Mouse (Mus musculus) testis, postnatal 14 days (tissue): Measurements from ENCODE around the gene Tmem9.

Experiments
- DNase-seq: peaks from one replicate; pipeline ENCODE4 v3.0.0; 2021; ENCODE audit warnings: low spot score

Tmem9 gene

DNA sequence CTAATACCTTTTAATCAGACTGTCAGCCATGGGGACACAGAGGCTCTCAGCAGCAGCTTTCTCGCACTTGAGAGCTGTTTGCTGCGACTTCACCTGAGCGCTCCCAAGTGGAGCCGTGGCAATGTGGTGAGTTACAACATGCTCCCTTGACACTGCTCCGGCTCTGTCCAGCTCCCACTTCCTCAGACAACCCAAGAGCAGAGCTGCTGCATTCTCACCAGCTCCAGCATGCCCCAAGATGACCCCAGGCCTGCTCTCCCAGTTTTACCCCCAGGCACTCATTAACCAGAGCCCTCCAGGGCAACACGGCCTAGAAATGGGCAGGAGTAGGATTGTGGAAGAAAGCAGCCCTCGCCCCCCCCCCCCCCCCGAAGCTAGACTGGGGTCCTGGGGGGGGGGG is 23.7 kb downstream of the Tmem9 start:
- DNase-seq, result no peak

DNA sequence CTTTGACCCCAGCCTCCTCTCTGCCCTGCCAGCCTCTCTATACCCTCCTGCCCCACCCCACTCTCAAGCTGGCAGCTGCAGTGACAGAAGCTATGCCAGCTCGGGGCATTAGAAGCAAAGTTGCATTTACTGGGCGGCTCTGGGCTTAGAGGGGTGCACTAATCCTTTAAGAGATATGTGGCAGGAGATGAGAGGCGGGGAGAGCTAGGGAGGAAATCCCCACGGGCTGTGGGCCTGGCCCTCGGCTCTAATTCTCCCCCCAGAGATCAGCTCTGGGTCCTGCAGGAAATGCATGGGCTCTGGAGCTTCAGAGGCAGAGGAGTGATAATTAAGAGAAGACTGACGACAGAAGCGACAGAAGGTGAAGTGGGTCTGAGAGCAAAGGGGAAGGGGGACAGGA is 25.0 kb downstream of the Tmem9 start:
- DNase-seq, result no peak

DNA sequence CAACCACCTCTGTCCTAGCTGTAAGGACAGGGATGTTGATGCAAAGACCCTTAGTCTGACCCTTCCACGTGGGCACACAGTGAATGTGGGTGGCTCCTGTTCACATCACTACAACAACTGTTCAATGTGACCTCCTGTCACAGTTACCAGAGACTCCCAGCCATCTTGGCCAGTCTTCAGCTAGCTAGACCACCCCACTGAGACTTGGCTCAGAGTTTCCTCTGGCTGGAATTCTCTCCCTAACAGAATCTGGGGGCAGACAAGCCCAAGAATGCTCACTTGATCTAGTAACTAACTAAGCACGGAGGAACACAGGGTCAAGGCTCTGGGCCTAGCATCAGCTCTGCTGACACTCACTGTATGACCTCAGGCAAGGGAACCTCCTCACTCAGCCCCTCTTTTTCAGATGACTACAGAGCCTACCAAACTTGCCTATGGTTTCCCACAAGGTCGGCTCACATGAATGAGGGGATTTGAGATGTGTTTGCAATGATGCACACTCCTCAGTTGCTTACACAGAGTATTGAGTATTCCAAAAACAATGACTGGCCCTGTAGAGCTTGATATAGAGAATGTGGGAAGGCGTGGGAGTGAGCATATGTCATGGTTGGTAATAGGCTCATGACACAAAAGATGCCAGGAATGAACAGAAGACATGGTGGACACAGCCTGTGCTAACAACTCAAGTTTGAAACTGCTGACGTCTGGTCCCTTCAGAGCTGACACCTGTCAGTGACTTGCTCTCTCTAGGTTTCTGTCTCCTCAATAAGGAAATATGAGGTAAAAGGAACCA is 31.0 kb downstream of the Tmem9 start:
- no peak for DNase-seq

DNA sequence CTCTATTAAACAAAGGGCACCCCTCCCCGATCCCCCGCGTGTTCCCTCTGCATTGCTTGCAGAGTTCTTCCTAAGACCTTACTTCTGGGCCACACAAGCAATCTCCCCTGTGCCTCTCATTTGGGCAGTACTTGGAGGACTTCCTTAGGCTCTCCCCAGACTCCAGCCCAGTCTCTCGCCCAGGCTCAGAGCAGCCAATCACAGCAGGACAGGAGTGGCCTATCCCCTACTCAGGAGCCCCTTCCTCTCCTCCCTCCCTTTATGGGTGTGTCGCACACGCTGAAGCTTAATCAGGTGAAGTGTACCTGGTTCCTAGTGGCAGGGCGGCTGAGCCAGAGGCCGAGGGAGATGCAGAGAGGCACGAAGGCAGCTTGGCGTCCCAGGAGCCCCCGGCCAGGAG is 32.5 kb downstream of the Tmem9 start:
- DNase-seq, result no peak

DNA sequence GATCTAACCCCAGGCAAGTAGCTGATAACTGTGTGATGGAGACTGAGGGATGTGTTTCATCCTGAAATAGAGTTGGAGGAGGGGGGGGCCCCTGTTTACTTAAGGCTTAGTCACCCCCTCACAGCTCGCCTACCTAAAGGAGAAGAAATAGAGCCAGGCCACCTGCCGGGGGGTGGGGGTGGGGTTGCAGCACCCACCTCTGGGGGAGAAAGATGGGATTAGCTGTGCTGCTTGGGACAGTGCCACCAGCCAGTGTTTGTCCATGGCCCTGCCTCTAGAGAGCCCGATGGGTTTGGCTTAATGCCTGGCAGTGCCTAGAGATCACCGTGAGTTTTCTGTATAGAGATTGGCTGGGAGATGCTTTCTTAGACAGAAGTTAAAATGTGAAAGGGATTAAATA is 32.9 kb downstream of the Tmem9 start:
- DNase-seq, result no peak

DNA sequence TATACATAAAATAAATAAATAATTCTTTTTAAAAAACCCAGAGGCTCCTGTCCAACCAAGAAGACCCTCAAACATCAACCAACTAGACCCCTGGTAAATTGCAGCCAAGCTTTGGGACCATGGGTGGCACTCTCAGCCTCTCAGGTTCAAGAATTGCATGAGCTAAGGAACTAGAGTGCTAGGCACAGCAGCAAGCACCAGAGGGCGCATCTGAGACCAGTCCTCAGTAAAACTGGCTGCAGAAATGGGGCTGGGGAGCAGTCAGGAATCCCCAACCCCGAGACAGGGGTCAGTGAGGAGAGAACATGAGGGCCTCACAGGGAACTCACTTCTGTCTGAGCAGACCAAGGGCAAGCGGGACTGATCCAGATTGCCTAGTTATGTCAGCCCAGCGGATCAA is 37.8 kb downstream of the Tmem9 start:
- DNase-seq, result peak; percentile 26

DNA sequence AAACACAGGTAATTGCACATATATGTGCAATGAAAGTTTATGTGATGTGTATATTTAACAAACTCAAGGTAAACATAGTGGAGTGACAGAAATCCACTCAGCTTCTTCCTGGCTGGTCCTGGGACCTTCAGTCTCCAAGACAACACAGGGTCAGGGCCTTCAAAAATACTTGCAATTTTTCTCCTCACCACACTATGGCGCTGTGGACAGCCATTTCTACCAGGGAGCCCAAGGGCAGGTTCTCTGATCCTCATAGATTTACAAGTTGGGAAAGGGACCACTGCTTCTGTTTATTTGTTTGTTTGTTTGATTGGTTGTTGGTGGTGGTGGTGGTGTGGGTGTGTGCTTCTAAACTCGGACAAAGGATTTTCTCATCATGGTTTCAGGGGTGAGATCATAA is 39.5 kb downstream of the Tmem9 start:
- DNase-seq, result no peak

DNA sequence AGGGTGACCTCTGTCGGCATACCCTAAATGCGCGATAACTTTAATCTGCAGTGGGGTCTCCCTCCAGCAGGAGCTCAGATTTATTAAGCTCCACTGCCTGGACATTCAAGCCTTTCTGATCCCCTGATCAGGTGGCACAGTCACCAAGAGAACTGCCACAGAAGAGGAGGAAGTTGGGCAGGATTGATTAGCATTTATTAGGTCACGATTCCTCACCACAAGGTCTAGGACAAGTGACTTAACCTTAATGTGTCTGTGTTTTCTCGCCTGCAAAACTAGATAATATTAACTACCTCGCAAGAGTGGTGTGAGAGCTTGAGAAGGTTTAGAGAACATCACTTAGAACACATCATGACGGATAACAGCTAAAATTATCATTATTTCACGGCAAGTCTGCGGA is 39.9 kb downstream of the Tmem9 start:
- no peak for DNase-seq

DNA sequence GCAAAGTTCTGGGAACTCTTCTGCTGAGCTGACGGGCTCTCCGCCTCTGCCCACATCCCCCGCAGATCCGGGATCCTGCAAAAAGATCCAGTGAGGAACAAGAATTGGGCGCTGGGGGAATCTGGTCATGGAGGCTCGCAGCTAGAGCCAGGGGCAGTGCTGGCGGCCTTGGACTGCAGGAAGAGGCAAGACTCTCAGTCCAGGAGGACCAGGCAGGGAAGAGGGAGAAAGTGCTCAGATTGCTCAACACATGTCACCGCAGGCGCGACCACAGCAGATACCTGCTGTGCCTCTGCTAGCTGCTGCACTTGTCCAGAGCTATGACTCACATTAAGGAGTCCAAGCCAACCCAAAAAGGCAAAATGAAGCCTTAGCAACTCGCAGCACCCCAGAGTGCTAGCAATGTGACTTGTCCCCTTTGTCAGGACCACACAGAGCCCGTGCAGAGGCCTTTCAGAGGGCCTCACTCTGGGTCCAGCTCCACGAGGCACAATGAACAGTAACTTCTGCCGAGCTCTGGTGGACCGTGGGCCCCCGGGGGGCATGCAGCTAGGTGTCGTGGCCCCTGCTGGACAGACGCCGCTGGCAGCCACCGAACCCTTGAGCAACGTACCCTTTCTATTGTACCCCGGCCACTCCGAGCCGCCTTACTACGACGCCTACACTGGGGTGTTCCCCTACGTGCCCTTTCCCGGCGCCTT is 42.5 kb downstream of the Tmem9 start, which contains the start of gene Ascl5:
TSS of gene Ascl5 (plus strand) at position 493 of the 701 bp plus-strand sequence.
- no peak for DNase-seq

DNA sequence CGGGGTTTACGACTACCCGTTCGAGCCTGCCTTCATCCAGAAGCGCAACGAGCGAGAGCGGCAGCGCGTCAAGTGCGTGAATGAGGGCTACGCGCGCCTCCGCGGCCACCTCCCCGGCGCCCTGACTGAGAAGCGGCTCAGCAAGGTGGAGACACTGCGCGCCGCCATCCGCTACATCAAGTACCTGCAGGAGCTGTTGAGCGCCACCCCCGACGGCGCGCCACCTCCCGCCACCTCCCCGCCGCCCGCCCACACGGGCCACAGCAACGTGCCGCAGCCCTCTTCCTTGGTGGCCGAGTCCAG is 43.0 kb downstream of the Tmem9 start:
- DNase-seq, result peak; percentile 11

DNA sequence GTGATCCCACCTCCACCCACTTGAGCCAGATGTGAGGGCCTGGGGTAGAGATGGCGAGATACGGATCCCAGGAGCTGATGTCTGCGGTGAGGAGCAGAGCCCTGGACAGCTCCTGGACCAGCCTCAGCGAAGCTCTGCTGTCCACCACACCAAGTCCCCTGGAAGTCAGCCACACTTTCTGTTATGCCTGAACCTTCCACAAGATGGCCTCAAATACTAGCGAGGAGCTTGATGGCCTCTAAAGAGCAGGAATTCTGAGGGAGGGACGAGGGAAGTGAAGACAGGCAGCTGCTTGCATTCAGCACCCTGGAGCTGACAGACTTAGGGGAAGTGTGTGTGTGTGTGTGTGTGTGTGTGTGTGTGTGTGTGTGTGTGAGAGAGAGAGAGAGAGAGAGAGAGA is 43.5 kb downstream of the Tmem9 start:
- DNase-seq, result peak; percentile 70

DNA sequence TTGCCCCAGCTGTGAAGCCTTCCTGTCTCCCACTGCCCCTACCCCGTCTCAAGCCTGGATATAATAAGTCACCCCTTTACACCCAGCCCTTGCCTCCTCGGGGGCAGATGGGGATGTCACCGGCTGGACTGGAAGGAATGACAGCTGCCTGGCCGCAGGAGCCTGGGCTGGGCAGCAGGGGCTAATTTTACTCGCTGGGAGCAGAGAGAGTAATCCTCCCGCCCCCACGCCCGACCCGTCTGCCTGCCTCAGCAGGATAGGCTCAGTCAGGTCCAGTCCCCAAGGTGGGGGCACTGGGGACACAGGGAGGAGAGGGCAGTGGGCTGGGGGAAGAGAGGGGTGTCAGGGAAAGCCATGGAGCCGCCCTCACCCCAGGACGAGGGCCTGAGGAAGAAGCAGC is 44.6 kb downstream of the Tmem9 start, which contains the start of gene Cacna1s:
TSS of gene Cacna1s (plus strand) at position 204 of the 400 bp plus-strand sequence.
- DNase-seq, result no peak

DNA sequence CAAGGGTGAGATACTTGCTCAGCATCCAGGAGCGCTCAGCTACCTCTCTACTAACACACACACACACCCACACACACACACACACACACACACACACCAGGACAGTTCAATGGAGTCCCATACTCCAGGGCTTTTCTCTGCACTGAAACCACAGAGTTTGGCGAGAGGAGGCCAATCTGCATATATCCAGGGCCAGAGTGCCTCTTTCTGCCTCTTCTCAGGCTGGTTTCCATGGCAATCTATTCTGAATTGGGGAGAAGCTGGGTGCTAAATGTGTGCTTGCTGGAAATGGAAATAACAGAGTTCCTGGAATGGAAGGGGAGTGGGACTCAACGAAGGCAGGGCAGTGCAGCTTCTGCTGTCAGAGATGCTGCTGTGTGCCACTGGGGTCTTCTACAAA is 47.8 kb downstream of the Tmem9 start:
- no peak for DNase-seq

DNA sequence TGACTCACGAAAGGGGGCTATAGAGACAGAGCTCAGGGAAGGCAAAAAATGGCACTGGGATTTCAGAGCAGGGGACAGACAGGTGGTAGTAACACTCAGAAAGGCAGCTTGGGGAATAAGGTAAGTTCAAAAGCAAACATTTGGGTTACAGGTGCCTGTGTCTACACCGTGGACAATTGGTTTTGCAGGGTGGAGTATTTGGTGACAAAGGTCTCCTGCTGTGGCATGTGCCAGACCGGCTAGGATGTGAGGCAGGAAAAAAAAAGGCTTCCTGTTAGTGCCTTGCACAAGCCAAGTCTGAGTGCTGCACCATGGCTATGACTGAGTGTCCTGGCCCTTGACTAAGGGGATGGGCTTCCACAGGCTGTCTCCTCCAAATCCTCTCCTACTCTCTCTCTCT is 50.6 kb downstream of the Tmem9 start:
- DNase-seq, result no peak

DNA sequence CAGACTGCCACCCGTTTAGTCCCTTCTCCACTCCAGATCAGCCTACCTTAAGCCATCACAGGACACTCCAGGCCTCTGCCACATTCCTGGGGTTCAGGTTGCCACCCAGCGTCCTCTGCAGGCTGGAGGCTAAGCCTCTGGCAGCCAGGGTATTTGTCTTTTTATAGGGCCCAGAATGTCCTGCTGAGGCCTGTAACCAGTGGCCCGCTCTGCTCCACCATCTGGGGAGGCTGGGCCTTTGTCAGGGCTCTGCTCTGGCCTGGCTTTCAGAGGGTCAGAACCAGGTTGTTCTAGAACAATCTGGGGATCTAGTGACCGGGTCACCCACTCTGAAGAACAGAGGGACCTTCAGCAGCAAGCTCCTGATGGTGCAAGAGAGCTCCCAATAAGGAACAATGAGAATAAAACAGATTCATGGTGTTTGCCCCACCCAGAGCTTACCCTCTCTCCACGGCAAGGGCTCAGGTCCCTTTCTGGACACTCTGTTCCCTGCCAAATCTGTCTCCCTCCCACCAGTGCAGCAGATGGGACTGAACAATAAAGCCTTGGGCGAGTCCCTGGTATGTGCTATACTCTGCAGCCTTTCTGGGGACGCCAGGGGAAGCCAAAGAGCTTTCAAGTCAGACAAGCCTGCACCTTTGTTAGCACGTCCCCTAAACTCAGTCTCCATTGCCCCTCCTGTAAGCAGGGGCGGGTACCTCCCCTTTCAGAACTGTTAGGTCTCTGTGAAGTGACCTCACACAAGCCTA is 53.3 kb downstream of the Tmem9 start:
- peak; percentile 49 for DNase-seq

DNA sequence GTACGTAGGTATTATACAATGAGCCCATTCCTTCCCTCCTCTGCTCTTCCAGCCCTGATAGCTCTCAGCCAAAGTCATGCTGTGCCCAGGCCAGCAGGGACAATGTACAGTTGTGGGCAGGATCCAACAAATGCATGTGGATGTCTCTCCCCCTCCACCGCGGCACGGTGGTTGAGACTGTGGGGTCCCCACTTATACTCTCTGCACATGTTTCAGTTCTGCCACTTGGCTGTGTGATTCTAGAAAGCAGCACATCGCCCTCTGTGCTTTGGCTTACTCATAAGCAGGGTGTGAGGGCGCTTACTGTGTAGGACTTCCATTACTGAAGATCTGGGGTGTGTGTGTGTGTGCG is 53.8 kb downstream of the Tmem9 start:
- DNase-seq, result no peak

DNA sequence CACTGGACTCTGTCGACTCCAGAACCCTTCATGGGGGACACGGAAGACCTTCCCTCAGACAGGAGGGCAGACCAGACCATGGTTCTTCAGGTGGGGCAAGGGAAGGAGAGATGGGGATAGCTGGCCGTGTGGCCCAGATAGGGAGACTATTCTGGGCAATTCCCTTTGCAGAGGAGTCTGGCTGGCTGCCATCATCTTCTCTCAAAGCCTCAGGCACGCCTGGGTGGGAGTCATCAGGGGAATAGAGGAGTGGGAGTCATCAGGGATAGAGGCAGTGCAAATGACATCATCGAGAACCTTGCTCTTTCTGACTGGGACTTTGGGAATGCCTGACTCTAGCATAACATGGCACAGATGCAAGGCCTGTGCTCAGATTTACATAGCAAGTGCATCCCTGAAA is 56.0 kb downstream of the Tmem9 start:
- no peak for DNase-seq

DNA sequence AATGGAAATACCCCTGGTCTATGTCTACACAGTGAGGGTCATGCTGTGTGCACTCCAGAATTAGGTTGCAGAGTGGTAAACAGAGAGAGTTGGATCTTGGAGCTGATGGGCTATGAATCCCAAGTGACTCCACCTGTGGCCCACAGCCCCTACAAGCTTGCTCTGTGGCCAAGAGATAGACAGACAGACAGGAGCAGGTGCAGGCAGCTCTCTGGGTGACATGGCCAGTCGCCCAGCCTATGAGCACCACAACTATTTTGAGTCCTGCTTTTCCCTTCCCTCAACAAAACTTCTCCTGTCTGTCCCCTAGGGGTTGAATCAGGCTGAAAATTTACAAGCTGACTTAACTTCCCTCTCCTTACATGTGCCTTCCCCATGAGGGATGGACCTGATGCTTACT is 58.7 kb downstream of the Tmem9 start:
- DNase-seq, result no peak

DNA sequence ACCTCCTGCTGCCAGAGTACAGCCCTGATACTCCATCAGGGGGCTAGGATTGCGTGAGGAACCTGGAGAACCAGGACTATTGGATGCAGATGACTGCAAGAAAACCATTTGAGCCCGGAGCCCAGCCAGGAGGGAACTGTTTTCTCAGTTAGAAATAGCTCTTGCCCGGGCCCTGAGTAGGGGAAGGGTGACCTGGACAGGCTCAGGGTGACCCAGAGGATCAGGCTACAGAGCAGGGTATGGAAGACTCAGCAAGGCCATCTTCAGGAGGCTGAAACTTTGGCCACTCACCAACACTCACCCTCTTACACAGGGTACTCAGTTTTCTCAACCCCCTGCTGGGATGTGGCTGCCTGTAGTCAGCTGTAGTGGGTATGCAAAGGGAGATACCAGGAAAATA is 59.6 kb downstream of the Tmem9 start:
- no peak for DNase-seq

DNA sequence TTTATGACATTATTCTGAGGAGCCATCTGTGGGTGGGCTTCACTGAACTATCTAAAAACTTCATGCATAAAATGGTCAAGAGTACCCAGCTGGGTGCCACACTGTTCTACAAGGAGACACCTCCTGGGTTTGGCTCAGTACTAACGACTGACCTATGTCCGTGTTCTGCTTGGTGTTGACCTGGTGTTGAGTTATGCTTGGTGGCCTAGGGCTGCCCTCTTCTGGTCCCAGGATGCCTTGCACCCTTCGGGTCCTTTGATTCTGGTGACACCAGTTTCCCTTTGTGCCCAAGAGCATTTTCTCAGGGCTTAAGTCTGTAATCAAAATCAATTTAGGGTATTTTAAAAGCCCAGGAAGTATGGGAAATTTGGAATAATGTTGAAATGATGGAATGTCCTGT is 68.1 kb downstream of the Tmem9 start:
- DNase-seq, result no peak

DNA sequence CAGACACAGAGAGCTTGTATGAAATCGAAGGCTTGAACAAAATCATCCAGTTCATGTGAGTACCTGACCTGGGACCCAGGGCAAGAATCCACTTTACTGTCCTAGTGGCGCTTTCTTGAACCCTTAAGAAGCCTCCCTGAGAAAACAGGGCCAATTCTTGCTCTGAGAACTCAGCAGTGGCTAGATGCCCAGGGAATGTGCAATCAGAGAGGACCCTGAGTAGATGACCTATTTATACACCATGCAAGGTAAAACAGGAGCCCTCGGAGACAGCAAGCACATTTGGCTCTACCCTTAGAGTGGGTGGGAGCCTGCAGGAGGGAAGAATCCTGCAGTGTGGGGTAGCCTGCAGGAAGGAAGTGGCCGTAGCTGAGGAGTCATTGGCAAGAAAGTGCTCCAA is 69.7 kb downstream of the Tmem9 start:
- DNase-seq, result no peak

DNA sequence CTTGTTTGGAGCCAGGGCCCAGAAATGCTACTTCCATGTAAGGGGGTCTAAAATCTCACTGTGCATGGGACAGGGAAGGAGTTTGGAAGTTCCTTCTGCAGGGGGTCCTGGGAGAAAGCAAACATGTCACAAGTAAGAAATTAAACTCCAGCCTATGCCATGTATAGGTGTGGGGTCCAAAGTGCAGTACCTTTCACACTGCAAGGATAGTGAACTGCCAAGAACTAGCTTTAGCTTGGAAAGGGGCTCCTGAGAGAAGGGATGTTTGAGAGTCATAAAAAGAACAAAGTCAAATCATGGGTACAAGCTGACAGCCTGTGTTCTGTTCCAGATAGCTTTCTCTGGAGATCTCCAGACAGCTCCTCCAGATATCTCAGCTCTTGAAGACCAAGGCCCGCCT is 73.2 kb downstream of the Tmem9 start:
- DNase-seq, result no peak
